Mouse (Mus musculus) liver, embryonic 14.5 days (tissue): ENCODE results near the gene Dusp8. TPM values are rescaled to one million over a fixed set of nuclear protein-coding genes. Genes with fewer than 3 reads are reported as not detected.
"Not testable (repeated sequence)": the region's sequence is repeated elsewhere in the genome, so short reads cannot be mapped to it uniquely, and the experiment has no call there.

Source experiments
- ATAC-seq: fragments of 200-750 bp; cut with Nextera tagmentation; 2 replicates; pipeline ENCODE4 v1.8.0; 2017; ENCODE audit warnings: moderate number of reproducible peaks, mild to moderate bottlenecking, moderate library complexity; ENCODE audit not compliant: insufficient read depth
- DNase-seq, 3 experiments: peaks; one replicate each; pipeline ENCODE4 v3.0.0-alpha.2; 2012 to 2013; ENCODE audit warnings: low read depth in 3 of 3, low spot score in 3 of 3
- H3K27ac ChIP-seq: fragments of 300-500 bp; sonication (generic); 2 replicates; pipeline ENCODE4 v1.5.1; 2014; ENCODE audit warnings: moderate library complexity, mild to moderate bottlenecking, control low read depth, inconsistent platforms
- H3K27me3 ChIP-seq: fragments of 300-500 bp; sonication (generic); 2 replicates; pipeline ENCODE4 v1.6.1; 2014; ENCODE audit warnings: mild to moderate bottlenecking, low read length, moderate library complexity; ENCODE audit not compliant: control insufficient read depth, insufficient read depth
- H3K36me3 ChIP-seq: fragments of 300-500 bp; sonication (generic); replicated peaks from 2 replicates; pipeline ENCODE4 v1.6.1; 2014; ENCODE audit warnings: low read depth; ENCODE audit not compliant: control insufficient read depth, insufficient read depth
- H3K4me1 ChIP-seq, 2 experiments: fragments of 200-500 bp in 1 of 2; fragments of 300-500 bp in 1 of 2; sonication (generic) in 1 of 2; replicated peaks; 2 replicates each; pipeline ENCODE4 v1.6.1; 2012 to 2014; ENCODE audit warnings: antibody characterized with exemption in 1 of 2, inconsistent platforms in 1 of 2, low read length in 1 of 2; ENCODE audit not compliant: control insufficient read depth in 2 of 2, insufficient read depth in 2 of 2
- H3K4me2 ChIP-seq: fragments of 300-500 bp; sonication (generic); 2 replicates; pipeline ENCODE4 v1.6.1; 2014; ENCODE audit warnings: low read depth, mild to moderate bottlenecking, control low read depth, moderate library complexity
- H3K4me3 ChIP-seq, 2 experiments: fragments of 200-500 bp in 1 of 2; fragments of 300-500 bp in 1 of 2; sonication (generic) in 1 of 2; 2 replicates each; pipeline ENCODE4 v1.5.1; 2012 to 2014; ENCODE audit warnings: low read depth in 2 of 2, low read length in 2 of 2, mild to moderate bottlenecking in 2 of 2, control low read depth in 1 of 2, inconsistent platforms in 1 of 2, moderate library complexity in 1 of 2; ENCODE audit not compliant: insufficient read depth in 1 of 2
- H3K9ac ChIP-seq: fragments of 300-500 bp; sonication (generic); replicated peaks from 2 replicates; pipeline ENCODE4 v1.6.1; 2014; ENCODE audit warnings: mild to moderate bottlenecking, control low read depth, moderate library complexity
- H3K9me3 ChIP-seq: fragments of 300-500 bp; sonication (generic); 2 replicates; pipeline ENCODE4 v1.6.1; 2016; ENCODE audit warnings: low read length, mixed read lengths; ENCODE audit not compliant: control insufficient read depth
- CTCF ChIP-seq: IDR thresholded peaks from 2 replicates; pipeline ENCODE4 v1.5.1; 2016; ENCODE audit warnings: antibody characterized with exemption, low read depth, control low read depth
- EP300 ChIP-seq: IDR thresholded peaks from 2 replicates; pipeline ENCODE4 v1.6.1; 2016; ENCODE audit warnings: antibody characterized with exemption, low read depth
- WGBS: fragments of 180-500 bp; shearing (Covaris S2); extraction: QIAGEN DNeasy Blood & Tissue Kit; methylation state at CpG from one replicate; pipeline ENCODE4 v1.1.7; 2014; ENCODE audit not compliant: insufficient replicate concordance; 5-methylcytosine and 5-hydroxymethylcytosine counted together
- polyA plus RNA-seq, 2 experiments: library from polyadenylated mRNA; depleted of rRNA in 1 of 2; stranded (reverse) in 1 of 2; unstranded in 1 of 2; fragments of >200 nt; fragmentation: Nextera tagmentation in 1 of 2; extraction: Ambion mirVana in 1 of 2; gene quantifications; 2 replicates each; pipeline versions ENCODE4 v1.2.1 to v1.2.3; 2012 to 2014

Gene Dusp8
- polyA plus RNA-seq, 2 experiments: 2.5 to 3.8 TPM

GRCm38 (mm10) chr7:142134206-142134995 is 38.8 kb upstream of the Dusp8 start:
- WGBS: 39% methylated on average over 4 of the region's 4 CpGs
- no peak overlapping the region for H3K4me2 ChIP-seq
- DNase-seq (no peak), ATAC-seq (no peak)
- H3K9ac ChIP-seq: no peak overlapping the region
- TF ChIP-seq EP300 (no peak), CTCF (peak; percentile 54)
- no peak overlapping the region for H3K4me3 ChIP-seq
- no peaks in the 10 kb centered on the region for H3K9me3 ChIP-seq
- no peaks in the 10 kb centered on the region for H3K36me3 ChIP-seq
- no peaks in the 10 kb centered on the region for H3K4me1 ChIP-seq
- no peaks in the 10 kb centered on the region for H3K27me3 ChIP-seq
- no peak overlapping the region for H3K27ac ChIP-seq

DNA sequence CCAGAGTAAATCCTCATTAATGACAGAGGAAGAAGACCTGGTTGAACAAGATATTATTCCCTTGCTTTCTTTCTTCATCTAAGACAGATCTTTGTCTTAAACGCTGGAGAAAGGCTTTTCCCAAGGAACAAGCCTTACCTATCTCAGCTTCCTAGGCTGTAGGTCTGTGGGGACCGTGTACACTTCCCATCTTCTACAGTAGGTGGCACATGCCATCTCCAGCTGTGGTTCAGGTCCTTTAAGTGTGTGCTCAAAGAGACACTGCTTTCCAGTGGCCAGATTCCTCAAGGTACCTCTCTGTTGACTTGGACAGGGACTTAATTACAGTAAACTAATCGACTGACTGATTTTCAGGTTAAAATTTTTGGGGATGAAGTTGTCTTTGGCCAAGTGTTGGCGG is 33.2 kb upstream of the Dusp8 start:
- 32% methylated on average over 4 of the region's 4 CpGs for WGBS
- Histone ChIP-seq H3K36me3 (no peaks in the 10 kb centered on the region), H3K4me2 (no peak overlapping the region), H3K9ac (no peak overlapping the region), H3K27me3 (no peaks in the 10 kb centered on the region), H3K9me3 (no peaks in the 10 kb centered on the region), H3K4me1 (no peaks in the 10 kb centered on the region), H3K4me3 (no peak overlapping the region), H3K27ac (no peak overlapping the region)
- 0 out of 2 replicates have a peak, but pooled peaks have one; percentile 16 for TF ChIP-seq CTCF
- TF ChIP-seq EP300: no peak
- DNase-seq: no peak
- ATAC-seq: no peak

DNA sequence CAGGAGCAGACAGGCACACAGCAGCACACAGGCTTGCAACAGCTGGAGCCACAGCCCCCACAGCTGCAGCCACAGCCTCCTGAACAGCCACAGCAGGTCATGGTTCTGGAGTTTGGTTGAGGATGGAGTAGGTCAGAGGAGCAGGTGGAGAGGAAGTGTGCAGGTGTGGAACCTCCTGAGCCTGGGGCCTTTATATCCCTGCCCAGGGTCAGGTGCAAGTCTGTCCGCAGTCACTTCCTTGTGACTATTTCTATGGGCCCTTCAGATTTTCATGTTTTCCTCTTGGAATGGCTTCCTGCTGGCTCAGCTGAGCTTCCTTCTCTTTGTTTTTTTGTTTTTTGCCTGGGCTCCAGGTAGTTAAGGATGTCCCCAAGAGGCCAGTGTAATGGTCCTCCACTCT is 25.0 kb upstream of the Dusp8 start, which contains the start of gene Gm45618:
Gm45618 (minus strand) TSS at position 101 of the 400 bp plus-strand sequence.
- not testable (repeated sequence) for DNase-seq, H3K4me3 ChIP-seq, H3K36me3 ChIP-seq, H3K4me1 ChIP-seq, H3K27me3 ChIP-seq, H3K27ac ChIP-seq, ATAC-seq, H3K4me2 ChIP-seq, H3K9me3 ChIP-seq, H3K9ac ChIP-seq
- 59% methylated on average over 1 of the region's 1 CpGs for WGBS

DNA sequence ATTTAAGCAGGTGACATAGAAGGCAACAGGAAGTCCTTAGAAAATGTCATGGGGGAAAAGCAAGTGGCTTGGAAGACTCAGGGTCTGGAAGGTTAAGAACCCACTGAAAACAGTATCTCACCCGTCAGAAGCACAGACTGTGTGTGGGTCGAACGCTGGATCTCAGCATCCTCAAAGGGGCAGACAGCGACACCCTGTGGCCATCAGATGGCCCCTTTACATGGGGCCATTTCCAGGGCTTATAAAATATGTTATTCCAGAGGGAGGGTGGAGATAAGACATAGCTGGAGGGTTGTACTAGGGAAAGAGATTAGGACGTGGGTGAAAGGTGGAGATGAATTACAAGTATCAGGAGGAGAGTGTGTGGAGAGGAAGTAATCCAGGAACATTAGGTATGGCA is 24.0 kb upstream of the Dusp8 start:
- Histone ChIP-seq H3K4me2 (no peak overlapping the region), H3K4me3 (no peak overlapping the region), H3K9me3 (no peaks in the 10 kb centered on the region), H3K4me1 (no peaks in the 10 kb centered on the region), H3K27ac (no peak overlapping the region), H3K9ac (no peak overlapping the region), H3K27me3 (no peaks in the 10 kb centered on the region), H3K36me3 (no peaks in the 10 kb centered on the region)
- ATAC-seq (no peak), DNase-seq (no peak)
- whole genome bisulfite sequencing: 12% methylated on average over 5 of the region's 5 CpGs
- TF ChIP-seq EP300 (no peak), CTCF (peak; percentile 75)

DNA sequence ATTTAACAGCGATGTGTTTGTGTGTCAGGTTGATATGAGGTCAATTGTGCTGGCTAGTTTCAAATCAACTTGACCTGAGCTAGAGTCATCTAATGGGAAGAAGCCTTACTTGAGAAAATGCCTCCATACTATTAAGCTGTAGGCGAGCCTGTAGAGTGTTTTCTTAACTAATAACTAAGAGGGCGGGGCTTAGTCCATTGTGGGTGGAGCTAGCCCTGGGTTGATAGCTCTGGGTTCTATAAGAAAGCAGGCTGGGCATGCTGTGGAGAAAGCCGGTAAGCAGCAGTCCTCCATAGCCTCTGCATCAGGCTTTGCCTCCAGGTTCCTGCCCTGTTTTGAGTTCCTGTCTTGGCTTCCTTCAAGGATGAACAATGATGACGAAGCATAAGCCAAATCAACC is 9.1 kb upstream of the Dusp8 start:
- no peak overlapping the region for H3K27ac ChIP-seq
- TF ChIP-seq EP300: no peak
- TF ChIP-seq CTCF: no peak
- H3K4me1 ChIP-seq: no peaks in the 10 kb centered on the region
- no peak overlapping the region for H3K9ac ChIP-seq
- no peak overlapping the region for H3K4me2 ChIP-seq
- ATAC-seq (no peak; the same call in 1 of the 2 replicates), DNase-seq (no peak)
- no peaks in the 10 kb centered on the region for H3K36me3 ChIP-seq
- 38% methylated on average over 5 of the region's 5 CpGs for WGBS
- H3K27me3 ChIP-seq: no peaks in the 10 kb centered on the region; the same call in 1 of the 2 replicates
- no peak overlapping the region for H3K4me3 ChIP-seq
- no peaks in the 10 kb centered on the region for H3K9me3 ChIP-seq
